Mouse (Mus musculus) heart, embryonic 16.5 days (tissue): ENCODE results near the gene Gna11. TPM values are rescaled to one million over a fixed set of nuclear protein-coding genes. Genes with fewer than 3 reads are reported as not detected.

Source experiments
- ATAC-seq: fragments of 200-750 bp; cut with Nextera tagmentation; replicated peaks from 2 replicates; pipeline ENCODE4 v1.8.0; 2017; ENCODE audit warnings: moderate number of reproducible peaks; ENCODE audit not compliant: insufficient read depth, low FRiP score; ENCODE audit errors: extremely low read depth
- H3K27ac ChIP-seq: fragments of 300-500 bp; sonication (generic); 2 replicates; pipeline ENCODE4 v1.5.1; 2014; ENCODE audit warnings: mild to moderate bottlenecking, low read length, control low read depth, moderate library complexity
- H3K27me3 ChIP-seq: fragments of 300-500 bp; sonication (generic); 2 replicates; pipeline ENCODE4 v1.6.1; 2014; ENCODE audit warnings: low read length, mixed read lengths; ENCODE audit not compliant: control insufficient read depth, insufficient read depth
- H3K36me3 ChIP-seq: fragments of 300-500 bp; sonication (generic); 2 replicates; pipeline ENCODE4 v1.6.1; 2014; ENCODE audit not compliant: control insufficient read depth, insufficient read depth
- H3K4me1 ChIP-seq: fragments of 300-500 bp; sonication (generic); 2 replicates; pipeline ENCODE4 v1.6.1; 2014; ENCODE audit warnings: low read length, mixed read lengths; ENCODE audit not compliant: control insufficient read depth, insufficient read depth
- H3K4me2 ChIP-seq: fragments of 300-500 bp; sonication (generic); 2 replicates; pipeline ENCODE4 v1.6.1; 2014; ENCODE audit warnings: low read depth, mild to moderate bottlenecking, control low read depth, low read length
- H3K4me3 ChIP-seq: fragments of 300-500 bp; sonication (generic); 2 replicates; pipeline ENCODE4 v1.5.1; 2014; ENCODE audit warnings: mild to moderate bottlenecking, control low read depth, low read length
- H3K9ac ChIP-seq: fragments of 300-500 bp; sonication (generic); 2 replicates; pipeline ENCODE4 v1.6.1; 2014; ENCODE audit warnings: low read length, control low read depth
- H3K9me3 ChIP-seq: fragments of 300-500 bp; sonication (generic); replicated peaks from 2 replicates; pipeline ENCODE4 v1.6.1; 2016; ENCODE audit warnings: low read length; ENCODE audit not compliant: control insufficient read depth
- WGBS: fragments of 180-500 bp; shearing (Covaris S2); extraction: QIAGEN DNeasy Blood & Tissue Kit; methylation state at CpG from one replicate; pipeline ENCODE4 v1.1.7; 2014; 5-methylcytosine and 5-hydroxymethylcytosine counted together
- polyA plus RNA-seq: library from polyadenylated mRNA; unstranded; fragments of >200 nt; fragmentation: Nextera tagmentation; extraction: Ambion mirVana; gene quantifications from 2 replicates; pipeline ENCODE4 v1.2.1, GENCODE M21; 2015

Gene Gna11
- polyA plus RNA-seq, 1 experiment from 2014 or later, result 57.4 TPM

DNA sequence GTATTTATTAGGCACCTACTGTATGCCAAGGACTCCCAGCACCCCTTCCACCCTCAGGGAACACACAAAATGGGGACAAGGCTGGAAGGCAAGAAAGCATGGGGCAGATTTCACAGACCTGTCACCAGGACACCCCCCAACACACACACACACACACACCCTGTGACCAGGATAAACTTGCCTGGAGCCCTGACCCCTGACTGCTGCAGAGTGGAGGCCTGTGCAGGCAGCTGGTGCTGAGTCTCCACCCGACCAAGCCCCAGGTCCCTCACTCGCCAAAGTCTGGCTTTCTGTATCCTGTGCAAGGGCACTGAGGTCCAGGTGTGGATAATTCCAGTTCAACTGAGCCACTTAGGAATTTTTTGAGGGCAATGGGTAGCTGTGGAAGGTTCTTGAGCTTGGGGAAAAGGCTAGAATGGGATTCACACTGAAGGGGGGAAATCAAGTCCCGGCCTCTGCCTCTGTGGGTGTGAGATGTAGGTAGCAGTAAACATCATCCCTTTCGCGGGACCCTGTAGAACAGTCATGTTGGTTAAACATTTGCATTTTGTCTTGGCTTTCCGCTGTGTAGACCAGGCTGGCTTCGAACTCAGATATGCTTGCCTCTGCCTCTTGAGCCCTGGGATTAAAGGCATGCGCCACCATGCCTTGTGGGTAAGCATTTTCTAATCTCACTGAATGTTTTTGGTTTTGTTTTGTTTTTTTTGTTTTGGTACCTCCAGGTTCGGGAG is 24.7 kb upstream of the Gna11 start:
- WGBS, result 66% methylated on average over 9 of the region's 9 CpGs
- peak overlapping the region; percentile 96 for H3K27ac ChIP-seq
- H3K9ac ChIP-seq, result no peak overlapping the region
- H3K4me2 ChIP-seq, result no peak overlapping the region
- H3K4me3 ChIP-seq, result no peak overlapping the region
- H3K27me3 ChIP-seq, result no peaks in the 10 kb centered on the region
- H3K9me3 ChIP-seq, result no peaks in the 10 kb centered on the region
- H3K4me1 ChIP-seq, result peaks cover 39% of the 10 kb centered on the region
- H3K36me3 ChIP-seq, result peaks cover 18% of the 10 kb centered on the region
- no peak for ATAC-seq

GRCm38 (mm10) chr10:81568381-81569191 is 23.6 kb upstream of the Gna11 start:
- Histone ChIP-seq H3K27me3 (no peaks in the 10 kb centered on the region), H3K27ac (peak overlapping the region; percentile 96), H3K9me3 (no peaks in the 10 kb centered on the region), H3K4me2 (peak overlapping the region; percentile 45), H3K4me1 (peaks cover 45% of the 10 kb centered on the region), H3K9ac (peak overlapping the region; percentile 37), H3K36me3 (peaks cover 21% of the 10 kb centered on the region), H3K4me3 (no peak overlapping the region)
- peak; percentile 15 for ATAC-seq
- WGBS, result 11% methylated on average over 16 of the region's 16 CpGs

GRCm38 (mm10) chr10:81565257-81566228 is 20.6 kb upstream of the Gna11 start:
- peaks cover 34% of the 10 kb centered on the region for H3K36me3 ChIP-seq

GRCm38 (mm10) chr10:81564734-81565133 is 19.7 kb upstream of the Gna11 start:
- no peak overlapping the region for H3K4me3 ChIP-seq
- H3K36me3 ChIP-seq, result peaks cover 34% of the 10 kb centered on the region
- no peak overlapping the region for H3K9ac ChIP-seq
- no peak overlapping the region; the same call in 1 of the 2 replicates for H3K27ac ChIP-seq
- peaks cover 56% of the 10 kb centered on the region for H3K4me1 ChIP-seq
- WGBS, result 46% methylated on average over 10 of the region's 10 CpGs
- H3K4me2 ChIP-seq, result no peak overlapping the region
- no peaks in the 10 kb centered on the region for H3K9me3 ChIP-seq
- H3K27me3 ChIP-seq, result no peaks in the 10 kb centered on the region
- ATAC-seq, result no peak

More at GRCm38 (mm10) chr10:81565257-81566228, 20.6 kb upstream of the Gna11 start:
- Histone ChIP-seq H3K27me3 (no peaks in the 10 kb centered on the region), H3K9me3 (no peaks in the 10 kb centered on the region), H3K9ac (no peak overlapping the region), H3K4me3 (no peak overlapping the region), H3K4me2 (no peak overlapping the region), H3K4me1 (peaks cover 62% of the 10 kb centered on the region), H3K27ac (no peak overlapping the region)
- ATAC-seq, result no peak
- WGBS, result 45% methylated on average over 20 of the region's 20 CpGs

DNA sequence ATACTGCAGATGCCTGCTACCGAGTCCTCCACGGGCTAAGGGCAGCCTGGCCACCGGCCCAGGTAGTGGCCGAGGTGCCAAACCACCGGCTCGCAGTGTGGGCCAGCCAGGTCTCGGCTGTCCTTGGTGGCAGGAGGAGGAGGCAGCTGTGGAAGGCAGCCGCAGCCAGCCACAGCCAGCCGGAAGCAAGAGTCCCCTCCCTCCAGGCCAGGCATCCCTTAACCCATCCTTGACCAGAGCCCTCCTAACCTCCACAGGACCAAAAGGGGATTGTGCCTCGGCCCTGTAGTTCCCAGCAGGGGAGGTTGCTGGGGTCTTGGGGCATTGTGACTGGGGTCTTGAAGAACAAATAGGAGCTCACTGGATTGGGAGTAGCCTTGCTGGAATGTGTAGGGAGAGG is 19.2 kb upstream of the Gna11 start:
- peak overlapping the region; percentile 50 for H3K9ac ChIP-seq
- peak overlapping the region; percentile 36 for H3K4me3 ChIP-seq
- H3K4me2 ChIP-seq, result peak overlapping the region; percentile 53
- H3K4me1 ChIP-seq, result peaks cover 52% of the 10 kb centered on the region
- WGBS, result 6% methylated on average over 10 of the region's 10 CpGs
- no peaks in the 10 kb centered on the region for H3K9me3 ChIP-seq
- no peak for ATAC-seq
- H3K36me3 ChIP-seq, result peaks cover 34% of the 10 kb centered on the region
- peak overlapping the region; percentile 60 for H3K27ac ChIP-seq
- H3K27me3 ChIP-seq, result no peaks in the 10 kb centered on the region

DNA sequence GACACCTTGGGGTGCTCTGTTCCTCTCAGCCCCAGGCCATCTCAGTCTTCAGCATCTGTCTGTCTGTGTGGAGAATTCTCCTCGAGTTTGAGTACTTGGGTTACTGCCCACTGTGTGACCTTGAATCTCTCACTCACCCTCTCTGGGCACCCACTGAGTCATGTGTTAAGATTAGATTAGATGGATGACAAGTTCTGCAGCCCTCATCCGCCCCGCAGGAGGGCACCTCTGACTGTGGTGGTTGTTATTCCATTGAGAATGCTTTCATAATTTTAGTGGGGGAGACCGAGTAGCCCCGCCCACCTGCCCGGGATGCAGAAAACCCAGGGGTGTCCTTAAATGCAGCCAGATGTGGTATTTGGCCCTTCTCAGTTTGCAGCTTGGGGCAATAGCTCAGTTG is 18.5 kb upstream of the Gna11 start:
- peaks cover 34% of the 10 kb centered on the region for H3K36me3 ChIP-seq
- H3K4me1 ChIP-seq, result peaks cover 46% of the 10 kb centered on the region
- peak overlapping the region; percentile 50 for H3K9ac ChIP-seq

DNA sequence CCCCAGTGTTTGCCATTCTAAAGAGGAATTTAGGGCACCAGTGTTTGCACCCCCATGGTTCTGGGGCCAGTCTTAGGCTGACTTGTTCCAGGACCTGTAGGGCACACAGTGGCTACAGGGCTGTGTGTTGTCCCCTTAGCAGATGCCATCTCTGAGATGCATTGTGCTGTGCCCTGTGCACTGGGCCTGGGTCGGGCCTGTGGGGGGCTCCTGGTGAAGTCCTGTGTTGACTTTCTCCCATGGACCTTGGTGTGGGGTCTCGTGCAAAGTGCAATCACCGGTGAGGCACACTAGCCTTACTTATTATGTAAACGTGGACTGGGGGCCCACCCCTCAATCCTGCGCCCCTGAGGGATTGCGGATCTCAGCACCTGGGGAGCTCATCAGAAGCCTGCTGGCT is 17.4 kb upstream of the Gna11 start:
- H3K4me2 ChIP-seq, result peak overlapping the region; percentile 19; the same call in 1 of the 2 replicates
- peak overlapping the region; percentile 32; the same call in 1 of the 2 replicates for H3K27ac ChIP-seq
- H3K9ac ChIP-seq, result 0 out of 2 replicates have a peak overlapping the region, but pooled peaks have one; percentile 20
- H3K27me3 ChIP-seq, result no peaks in the 10 kb centered on the region
- WGBS, result 81% methylated on average over 6 of the region's 6 CpGs
- peaks cover 42% of the 10 kb centered on the region for H3K4me1 ChIP-seq
- H3K9me3 ChIP-seq, result no peaks in the 10 kb centered on the region
- ATAC-seq, result no peak
- H3K4me3 ChIP-seq, result no peak overlapping the region
- peaks cover 34% of the 10 kb centered on the region for H3K36me3 ChIP-seq

More for the DNA sequence above, 18.5 kb upstream of the Gna11 start:
- H3K27me3 ChIP-seq, result no peaks in the 10 kb centered on the region
- H3K27ac ChIP-seq, result peak overlapping the region; percentile 60
- ATAC-seq, result no peak
- no peaks in the 10 kb centered on the region for H3K9me3 ChIP-seq
- H3K4me3 ChIP-seq, result peak overlapping the region; percentile 36
- 37% methylated on average over 6 of the region's 6 CpGs for WGBS
- H3K4me2 ChIP-seq, result peak overlapping the region; percentile 53; the same call in 1 of the 2 replicates

DNA sequence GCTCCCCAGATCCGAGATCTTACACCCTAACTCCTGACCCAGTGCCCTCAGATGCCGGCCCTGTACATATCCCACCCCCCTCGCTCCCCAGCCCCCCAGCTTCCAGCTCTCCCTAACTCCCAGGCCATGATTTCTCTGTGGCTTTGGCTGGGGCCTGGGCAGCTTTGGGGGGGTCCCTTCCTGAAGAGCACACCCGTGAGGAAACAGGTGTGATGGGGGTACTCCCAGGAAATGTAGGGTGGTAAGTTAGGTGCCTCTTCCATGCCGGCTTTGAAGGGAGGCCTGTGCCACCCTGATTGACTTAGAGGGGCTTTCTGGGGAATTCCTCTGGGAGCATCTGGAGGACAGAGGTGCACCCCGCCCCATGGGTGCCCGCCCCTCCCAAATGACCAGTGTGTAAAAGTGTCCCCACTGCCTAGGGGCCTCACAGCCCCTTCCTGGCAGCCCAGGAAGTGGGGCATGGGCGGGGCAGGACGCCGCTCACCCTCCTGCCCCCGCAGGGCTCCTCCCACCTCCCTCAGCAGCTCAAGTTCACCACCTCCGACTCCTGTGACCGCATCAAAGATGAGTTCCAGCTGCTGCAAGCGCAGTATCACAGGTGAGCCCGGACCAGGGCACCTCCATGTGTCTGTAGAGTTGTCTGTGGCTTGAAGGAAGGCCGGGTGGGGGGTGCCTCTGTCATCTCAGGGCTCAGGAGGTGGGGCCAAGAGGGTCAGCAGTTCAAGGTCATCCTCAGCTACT is 15.9 kb upstream of the Gna11 start:
- Histone ChIP-seq H3K4me2 (peak overlapping the region; percentile 99), H3K9ac (peak overlapping the region; percentile 100), H3K9me3 (no peaks in the 10 kb centered on the region), H3K36me3 (peaks cover 28% of the 10 kb centered on the region), H3K4me1 (peaks cover 42% of the 10 kb centered on the region), H3K4me3 (peak overlapping the region; percentile 97), H3K27me3 (no peaks in the 10 kb centered on the region), H3K27ac (peak overlapping the region; percentile 98)
- peak; percentile 25 for ATAC-seq
- 10% methylated on average over 16 of the region's 16 CpGs for WGBS
